Mouse (Mus musculus) bone marrow, adult 2 months (tissue): ENCODE data around the gene Col25a1.

Experiments
- CTCF ChIP-seq: fragments of 200-500 bp; IDR thresholded peaks from 2 replicates; pipeline ENCODE4 v1.5.1; 2011; ENCODE audit warnings: low read length, control low read depth; ENCODE audit not compliant: control insufficient read depth, insufficient read depth
- POLR2A ChIP-seq: fragments of 200-500 bp; IDR thresholded peaks from 2 replicates; pipeline ENCODE4 v1.6.1; 2011; ENCODE audit warnings: low read depth, mild to moderate bottlenecking, control low read depth, low read length, borderline replicate concordance; ENCODE audit not compliant: control insufficient read depth

GRCm38 (mm10) chr3:130565586-130565985 is 434.3 kb downstream of the Col25a1 start:
- no peak for TF ChIP-seq CTCF
- no peak for TF ChIP-seq POLR2A
